18 mouse cellular contexts compared by ENCODE assay signal in genomic region chr14:73507200-73507599, GRCm38 (mm10). TPM values are rescaled to one million over a fixed set of nuclear protein-coding genes. Genes with fewer than 3 reads are reported as not detected.
DNase-seq lines count a peak whose midpoint lies in the region; ATAC-seq lines count a peak whose summit lies in the region.
"Had no signal": no experiment of that assay in that cellular context is flagged by ENCODE, and none has a peak within 500 bp of the region (broad histone marks: within the 10 kb centered on the region; RNA-seq: fewer than 3 reads in every experiment).

No protein-coding gene starts in this region.

- 85% methylated on average over 15 of the region's 15 CpGs for WGBS in heart, embryonic 10.5 days
- 72% methylated on average over 15 of the region's 15 CpGs for WGBS in liver, embryonic 15.5 days (ENCODE audit: insufficient replicate concordance)
- WGBS in kidney, embryonic 14.5 days = 89% methylated on average over 15 of the region's 15 CpGs

- no peaks in the 10 kb centered on the region for H3K27me3 ChIP-seq in heart, embryonic 10.5 days (ENCODE audit: insufficient read depth, poor library complexity, severe bottlenecking)
- no peaks in the 10 kb centered on the region; the same call in 1 of the 2 replicates for H3K27me3 ChIP-seq in liver, embryonic 15.5 days
- no peaks in the 10 kb centered on the region for H3K27me3 ChIP-seq in kidney, embryonic 14.5 days (ENCODE audit: control insufficient read depth, insufficient read depth, low read length)
- H3K27me3 ChIP-seq: heart, embryonic 13.5 days; hindbrain, embryonic 15.5 days; neural tube, embryonic 13.5 days; stomach, embryonic 15.5 days had no signal

- ATAC-seq in liver, embryonic 15.5 days (ENCODE audit: insufficient read depth) = no peak
- ATAC-seq in kidney, embryonic 14.5 days (ENCODE audit: low FRiP score, low TSS enrichment) = no peak
- ATAC-seq: forebrain, embryonic 14.5 days had no signal

- peak overlapping the region; percentile 37 for H3K4me2 ChIP-seq in liver, embryonic 15.5 days
- H3K4me2 ChIP-seq in kidney, embryonic 14.5 days (replicated peaks; ENCODE audit: low read depth, low read length) = no peak overlapping the region
- H3K4me2 ChIP-seq: hindbrain, embryonic 15.5 days; neural tube, embryonic 13.5 days had no signal

- no peak overlapping the region for H3K9ac ChIP-seq in liver, embryonic 15.5 days
- H3K9ac ChIP-seq in kidney, embryonic 14.5 days (ENCODE audit: low read depth, low read length) = no peak overlapping the region
- H3K9ac ChIP-seq: heart, embryonic 13.5 days; hindbrain, embryonic 15.5 days; neural tube, embryonic 13.5 days; stomach, embryonic 15.5 days had no signal

- H3K4me3 ChIP-seq in heart, embryonic 10.5 days = no peak overlapping the region
- H3K4me3 ChIP-seq in liver, embryonic 15.5 days (replicated peaks) = 0 out of 2 replicates have a peak overlapping the region, but pooled peaks have one; percentile 1
- H3K4me3 ChIP-seq in kidney, embryonic 14.5 days (ENCODE audit: low read length) = no peak overlapping the region
- H3K4me3 ChIP-seq: heart, embryonic 13.5 days; hindbrain, embryonic 15.5 days; neural tube, embryonic 13.5 days; stomach, embryonic 15.5 days had no signal

- DNase-seq in heart, embryonic 10.5 days (ENCODE audit: low spot score) = peak; percentile 39
- no peak for DNase-seq in heart, postnatal 4 days
- peak; percentile 59 for DNase-seq in spleen, adult 12 weeks (ENCODE audit: low spot score)
- no peak for DNase-seq in spleen, adult 18-20 months
- DNase-seq in cerebellum, postnatal 4 days (ENCODE audit: low spot score in 2 of 2) = no peak
- no peak for DNase-seq in cerebellum, adult 9-11 months
- DNase-seq: adrenal gland, postnatal 14 days; cerebellum, adult 8-10 months; kidney, adult 18-20 months; kidney, postnatal 25 days; thymus, postnatal 25 days had no signal

- no peak overlapping the region for H3K27ac ChIP-seq in heart, embryonic 10.5 days
- no peak overlapping the region for H3K27ac ChIP-seq in liver, embryonic 15.5 days (replicated peaks)
- no peak overlapping the region for H3K27ac ChIP-seq in kidney, embryonic 14.5 days (ENCODE audit: low read depth, low read length)
- H3K27ac ChIP-seq: heart, embryonic 13.5 days; hindbrain, embryonic 15.5 days; neural tube, embryonic 13.5 days; stomach, embryonic 15.5 days had no signal

- H3K36me3 ChIP-seq in heart, embryonic 10.5 days = peaks cover 7% of the 10 kb centered on the region
- H3K36me3 ChIP-seq in liver, embryonic 15.5 days (replicated peaks) = peaks cover 8% of the 10 kb centered on the region; the same call in 1 of the 2 replicates
- peaks cover 3% of the 10 kb centered on the region for H3K36me3 ChIP-seq in kidney, embryonic 14.5 days (ENCODE audit: control insufficient read depth, insufficient read depth, low read length)
- H3K36me3 ChIP-seq: stomach, embryonic 15.5 days had no signal

- H3K9me3 ChIP-seq in heart, embryonic 10.5 days = no peaks in the 10 kb centered on the region
- no peaks in the 10 kb centered on the region for H3K9me3 ChIP-seq in liver, embryonic 15.5 days (replicated peaks)
- no peaks in the 10 kb centered on the region for H3K9me3 ChIP-seq in kidney, embryonic 14.5 days (ENCODE audit: control insufficient read depth, low read length)
- H3K9me3 ChIP-seq: heart, embryonic 13.5 days; hindbrain, embryonic 15.5 days; neural tube, embryonic 13.5 days; stomach, embryonic 15.5 days had no signal

- H3K4me1 ChIP-seq in heart, embryonic 10.5 days = peaks cover 13% of the 10 kb centered on the region
- H3K4me1 ChIP-seq in liver, embryonic 15.5 days (replicated peaks) = peaks cover 25% of the 10 kb centered on the region
- H3K4me1 ChIP-seq in kidney, embryonic 14.5 days (ENCODE audit: control insufficient read depth, insufficient read depth, low read length) = peaks cover 6% of the 10 kb centered on the region

RNA-seq across cellular contexts. Expression of gene Med4, which starts 2.6 kb away (rescaled TPM):
- 68.5 and 87.0 TPM in 2 replicates for polyA plus RNA-seq in heart, embryonic 10.5 days (2016; fragmentation: Nextera tagmentation; extraction: Ambion mirVana)
- 10 to 100 TPM; 24.9 to 25.3 TPM for total RNA-seq in heart, postnatal 4 days (2021)
- polyA plus RNA-seq in liver, embryonic 15.5 days (2015; fragmentation: Nextera tagmentation; extraction: Ambion mirVana) = 29.3 and 29.4 TPM in 2 replicates
- polyA plus RNA-seq in kidney, embryonic 14.5 days (2014; fragmentation: Nextera tagmentation; extraction: Ambion mirVana) = 90.6 and 102 TPM in 2 replicates

RNA-seq across cellular contexts. Expression of gene Sucla2, which starts 17.9 kb away (rescaled TPM):
- polyA plus RNA-seq in heart, embryonic 10.5 days (2016; fragmentation: Nextera tagmentation; extraction: Ambion mirVana) = 138 and 179 TPM in 2 replicates
- 100 to 1,000 TPM; 381 to 391 TPM for total RNA-seq in heart, postnatal 4 days (2021)
- 45.5 and 48.3 TPM in 2 replicates for polyA plus RNA-seq in liver, embryonic 15.5 days (2015; fragmentation: Nextera tagmentation; extraction: Ambion mirVana)
- polyA plus RNA-seq in kidney, embryonic 14.5 days (2014; fragmentation: Nextera tagmentation; extraction: Ambion mirVana) = 113 and 128 TPM in 2 replicates

RNA-seq across cellular contexts. Expression of gene Nudt15, which starts 40.8 kb away (rescaled TPM):
- polyA plus RNA-seq in heart, embryonic 10.5 days (2016; fragmentation: Nextera tagmentation; extraction: Ambion mirVana) = 4.9 and 5.7 TPM in 2 replicates
- total RNA-seq in heart, postnatal 4 days (2021) = 1 to 10 TPM; 6.9 to 7.0 TPM
- polyA plus RNA-seq in liver, embryonic 15.5 days (2015; fragmentation: Nextera tagmentation; extraction: Ambion mirVana) = 2.6 and 3.1 TPM in 2 replicates
- polyA plus RNA-seq in kidney, embryonic 14.5 days (2014; fragmentation: Nextera tagmentation; extraction: Ambion mirVana) = 7.6 and 12.1 TPM in 2 replicates

Comparison
In these comparisons a context has a peak if more than half of its experiments do, and no peak if none do; other contexts are left out.
1. DNase-seq: peak in heart, embryonic 10.5 days (single experiment) and spleen, adult 12 weeks (single experiment); none in heart, postnatal 4 days (single experiment), spleen, adult 18-20 months (0 of 2), cerebellum, postnatal 4 days (0 of 2) and cerebellum, adult 9-11 months (single experiment).